In the genomic region with DNA sequence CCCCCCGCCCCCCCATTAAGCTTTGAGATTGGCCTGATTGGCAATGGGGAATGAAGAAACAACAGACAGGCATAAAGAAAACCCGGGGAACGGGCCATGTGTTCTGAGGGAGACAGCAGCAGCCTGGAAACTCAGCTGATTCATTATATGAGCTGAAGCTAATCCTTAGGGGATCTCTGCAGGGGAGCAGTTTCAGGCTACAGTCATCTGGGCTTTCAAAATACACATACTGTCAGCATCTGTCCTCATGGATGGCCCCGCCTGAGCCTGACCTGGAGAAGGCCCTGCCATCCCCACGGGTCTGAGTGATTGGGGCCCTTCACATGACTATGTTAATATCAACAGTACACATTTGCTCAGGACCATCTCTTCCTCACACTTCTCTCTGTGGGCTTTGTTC, we compare ENCODE assay signal across 20 mouse cellular contexts. TPM values are rescaled to one million over a fixed set of nuclear protein-coding genes. Genes with fewer than 3 reads are reported as not detected.
DNase-seq lines count a peak whose midpoint lies in the region; ATAC-seq lines count a peak whose summit lies in the region.
"Had no signal": no experiment of that assay in that cellular context is flagged by ENCODE, and none has a peak within 500 bp of the region (broad histone marks: within the 10 kb centered on the region; RNA-seq: fewer than 3 reads in every experiment).

No protein-coding gene starts in this region.

- peak overlapping the region; percentile 30; the same call in 1 of the 2 replicates for H3K27ac ChIP-seq in neural tube, embryonic 13.5 days (replicated peaks)
- peak overlapping the region; percentile 65; the same call in 1 of the 2 replicates for H3K27ac ChIP-seq in embryonic facial prominence, embryonic 15.5 days (replicated peaks)
- no peak overlapping the region for H3K27ac ChIP-seq in liver, embryonic 12.5 days
- H3K27ac ChIP-seq: forebrain, embryonic 15.5 days; heart, adult 2 months; heart, embryonic 15.5 days; hindbrain, embryonic 14.5 days; intestine, embryonic 15.5 days had no signal

- peaks cover 29% of the 10 kb centered on the region for H3K4me1 ChIP-seq in neural tube, embryonic 13.5 days (replicated peaks)
- peaks cover 35% of the 10 kb centered on the region for H3K4me1 ChIP-seq in embryonic facial prominence, embryonic 15.5 days
- peaks cover 36% of the 10 kb centered on the region for H3K4me1 ChIP-seq in liver, embryonic 12.5 days

- no peak overlapping the region for H3K4me2 ChIP-seq in neural tube, embryonic 13.5 days
- H3K4me2 ChIP-seq in embryonic facial prominence, embryonic 15.5 days (replicated peaks): no peak overlapping the region
- no peak overlapping the region for H3K4me2 ChIP-seq in liver, embryonic 12.5 days
- H3K4me2 ChIP-seq: forebrain, embryonic 15.5 days; heart, embryonic 11.5 days; heart, embryonic 15.5 days; hindbrain, embryonic 14.5 days; intestine, embryonic 15.5 days had no signal

- no peak for ATAC-seq in neural tube, embryonic 13.5 days (ENCODE audit: low read depth)
- no peak for ATAC-seq in embryonic facial prominence, embryonic 15.5 days (ENCODE audit: insufficient number of reproducible peaks, low FRiP score, low TSS enrichment, low read depth)
- no peak for ATAC-seq in liver, embryonic 12.5 days
- ATAC-seq: activated CD4-positive, CD25-positive, alpha-beta regulatory T cell, adult 4 months; forebrain, embryonic 15.5 days; intestine, embryonic 15.5 days had no signal

- H3K27me3 ChIP-seq in neural tube, embryonic 13.5 days: no peaks in the 10 kb centered on the region
- no peaks in the 10 kb centered on the region for H3K27me3 ChIP-seq in embryonic facial prominence, embryonic 15.5 days
- H3K27me3 ChIP-seq in liver, embryonic 12.5 days (replicated peaks): peaks cover 31% of the 10 kb centered on the region
- H3K27me3 ChIP-seq: forebrain, embryonic 15.5 days; heart, embryonic 15.5 days; intestine, embryonic 15.5 days had no signal

- no peak overlapping the region for H3K9ac ChIP-seq in neural tube, embryonic 13.5 days
- H3K9ac ChIP-seq in embryonic facial prominence, embryonic 15.5 days: no peak overlapping the region
- H3K9ac ChIP-seq in liver, embryonic 12.5 days: no peak overlapping the region
- H3K9ac ChIP-seq: forebrain, embryonic 15.5 days; heart, embryonic 15.5 days; hindbrain, embryonic 14.5 days; intestine, embryonic 15.5 days had no signal

- H3K36me3 ChIP-seq in neural tube, embryonic 13.5 days: peaks cover 14% of the 10 kb centered on the region
- H3K36me3 ChIP-seq in embryonic facial prominence, embryonic 15.5 days: peaks cover 16% of the 10 kb centered on the region
- H3K36me3 ChIP-seq in liver, embryonic 12.5 days: peaks cover 6% of the 10 kb centered on the region

- H3K9me3 ChIP-seq in neural tube, embryonic 13.5 days: no peaks in the 10 kb centered on the region
- no peaks in the 10 kb centered on the region for H3K9me3 ChIP-seq in embryonic facial prominence, embryonic 15.5 days (replicated peaks)
- no peaks in the 10 kb centered on the region for H3K9me3 ChIP-seq in liver, embryonic 12.5 days (replicated peaks)
- H3K9me3 ChIP-seq: forebrain, embryonic 15.5 days; heart, embryonic 15.5 days; intestine, embryonic 15.5 days had no signal

- DNase-seq in neural tube, embryonic 10.5 days (ENCODE audit: extremely low spot score, low spot score): no peak
- peak; percentile 89 for DNase-seq in NIH3T3 (ENCODE audit: low read depth)
- DNase-seq in frontal cortex, postnatal 25 days (ENCODE audit: low spot score in 2 of 2): no peak
- DNase-seq: adrenal gland, adult 2 months; adrenal gland, postnatal 25 days; cerebellum, adult 18-20 months; cerebellum, adult 9-11 months; gastrocnemius, postnatal 10 days; heart, adult 2 months; heart, postnatal 14 days had no signal

- H3K4me3 ChIP-seq in neural tube, embryonic 13.5 days: no peak overlapping the region
- H3K4me3 ChIP-seq in embryonic facial prominence, embryonic 15.5 days (replicated peaks): no peak overlapping the region
- H3K4me3 ChIP-seq in liver, embryonic 12.5 days: no peak overlapping the region
- H3K4me3 ChIP-seq: erythroblast, embryonic 14.5 days; forebrain, embryonic 15.5 days; heart, adult 2 months; heart, embryonic 15.5 days; intestine, embryonic 15.5 days had no signal

- 44% methylated on average over 5 of the region's 5 CpGs for WGBS in neural tube, embryonic 13.5 days
- WGBS in embryonic facial prominence, embryonic 15.5 days: 31% methylated on average over 5 of the region's 5 CpGs
- WGBS in liver, embryonic 12.5 days (ENCODE audit: insufficient replicate concordance): 73% methylated on average over 5 of the region's 5 CpGs

RNA-seq across cellular contexts. Expression of gene Efemp2, which starts 1.9 kb away (rescaled TPM):
- polyA plus RNA-seq in neural tube, embryonic 13.5 days (2015; fragmentation: Nextera tagmentation; extraction: Ambion mirVana): 56.9 and 60.8 TPM in 2 replicates
- 219 and 226 TPM in 2 replicates for polyA plus RNA-seq in embryonic facial prominence, embryonic 15.5 days (2015; fragmentation: Nextera tagmentation; extraction: Ambion mirVana)
- polyA plus RNA-seq in liver, embryonic 12.5 days (2016; fragmentation: Nextera tagmentation; extraction: Ambion mirVana): 30.0 and 30.6 TPM in 2 replicates

RNA-seq across cellular contexts. Expression of gene Ctsw, which starts 3.5 kb away (rescaled TPM):
- 3.2 and 5.6 TPM in 2 replicates for polyA plus RNA-seq in neural tube, embryonic 13.5 days (2015; fragmentation: Nextera tagmentation; extraction: Ambion mirVana)
- 1.4 and 2.8 TPM in 2 replicates for polyA plus RNA-seq in embryonic facial prominence, embryonic 15.5 days (2015; fragmentation: Nextera tagmentation; extraction: Ambion mirVana)
- polyA plus RNA-seq in liver, embryonic 12.5 days (2016; fragmentation: Nextera tagmentation; extraction: Ambion mirVana): 0.43 and 0.53 TPM in 2 replicates
- polyA plus RNA-seq: erythroblast, embryonic 14.5 days had no signal

RNA-seq across cellular contexts. Expression of gene Fibp, which starts 11.4 kb away (rescaled TPM):
- 163 and 164 TPM in 2 replicates for polyA plus RNA-seq in neural tube, embryonic 13.5 days (2015; fragmentation: Nextera tagmentation; extraction: Ambion mirVana)
- 114 and 125 TPM in 2 replicates for polyA plus RNA-seq in embryonic facial prominence, embryonic 15.5 days (2015; fragmentation: Nextera tagmentation; extraction: Ambion mirVana)
- 44.3 and 45.2 TPM in 2 replicates for polyA plus RNA-seq in liver, embryonic 12.5 days (2016; fragmentation: Nextera tagmentation; extraction: Ambion mirVana)

RNA-seq across cellular contexts. Expression of gene Ccdc85b, which starts 14.2 kb away (rescaled TPM):
- polyA plus RNA-seq in neural tube, embryonic 13.5 days (2015; fragmentation: Nextera tagmentation; extraction: Ambion mirVana): 10.7 and 11.1 TPM in 2 replicates
- 8.0 and 8.9 TPM in 2 replicates for polyA plus RNA-seq in embryonic facial prominence, embryonic 15.5 days (2015; fragmentation: Nextera tagmentation; extraction: Ambion mirVana)
- 4.1 and 4.8 TPM in 2 replicates for polyA plus RNA-seq in liver, embryonic 12.5 days (2016; fragmentation: Nextera tagmentation; extraction: Ambion mirVana)

RNA-seq across cellular contexts. Expression of gene Mus81, which starts 16.4 kb away (rescaled TPM):
- 40.4 and 43.2 TPM in 2 replicates for polyA plus RNA-seq in neural tube, embryonic 13.5 days (2015; fragmentation: Nextera tagmentation; extraction: Ambion mirVana)
- polyA plus RNA-seq in embryonic facial prominence, embryonic 15.5 days (2015; fragmentation: Nextera tagmentation; extraction: Ambion mirVana): 44.1 and 45.2 TPM in 2 replicates
- polyA plus RNA-seq in liver, embryonic 12.5 days (2016; fragmentation: Nextera tagmentation; extraction: Ambion mirVana): 22.2 and 22.9 TPM in 2 replicates
